Mouse (Mus musculus): ENCODE results near the gene Ccl19. TPM values are rescaled to one million over a fixed set of nuclear protein-coding genes. Genes with fewer than 3 reads are reported as not detected.
"Not testable (repeated sequence)": the region's sequence is repeated elsewhere in the genome, so short reads cannot be mapped to it uniquely, and the experiment has no call there.

The Ccl19 gene
- polyA plus RNA-seq (2012; rRNA removed): 17.8 and 20.5 TPM in 2 replicates

GRCm38 (mm10) chr4:42756477-42756876 lies at the start of gene Ccl19:
Gene Ccl19, minus strand, starts transcription at chr4:42756577.
- DNase-seq (ENCODE audit: low read depth): not testable (repeated sequence)

GRCm38 (mm10) chr4:42773893-42774292 lies 17.5 kb upstream of the Ccl19 start, which contains the start of gene Ccl21a:
Gene Ccl21a, minus strand, starts transcription at chr4:42773993.
- DNase-seq (ENCODE audit: low read depth): not testable (repeated sequence)

- not testable (repeated sequence) for DNase-seq (ENCODE audit: low read depth)
These were observed 21.1 kb downstream of the Ccl19 start, which contains the start of gene 4930578G10Rik for GRCm38 (mm10) chr4:42735245-42735644. Gene 4930578G10Rik, plus strand, starts transcription at chr4:42735545.

Other genes starting within 250 kb of the Ccl19 start
- 0.19 TPM in 1 of 2 replicates, not detected in the other for gene Fam205a2, start 228.4 kb downstream of the Ccl19 start, polyA plus RNA-seq (2012; rRNA removed)
- not detected in 2 replicates for gene Gm10591, start 144.4 kb downstream of the Ccl19 start, polyA plus RNA-seq (2012; rRNA removed)
- gene Gm2564, start 126.9 kb downstream of the Ccl19 start, polyA plus RNA-seq (2012; rRNA removed): 5.1 and 6.7 TPM in 2 replicates
- gene Ccl27b, start 101.3 kb downstream of the Ccl19 start, polyA plus RNA-seq (2012; rRNA removed): not detected in 2 replicates
- gene Il11ra2, start 94.7 kb downstream of the Ccl19 start, polyA plus RNA-seq (2012; rRNA removed): 0.71 and 0.84 TPM in 2 replicates
- not detected in 2 replicates for gene 4930578G10Rik, start 21.0 kb downstream of the Ccl19 start, polyA plus RNA-seq (2012; rRNA removed)
- gene Ccl21a, start 17.4 kb upstream of the Ccl19 start, polyA plus RNA-seq (2012; rRNA removed): 79.4 and 95.3 TPM in 2 replicates
- 0.04 TPM in 2 replicates for gene Fam205a1, start 97.3 kb upstream of the Ccl19 start, polyA plus RNA-seq (2012; rRNA removed)
- gene Gm12394, start 100.2 kb upstream of the Ccl19 start, polyA plus RNA-seq (2012; rRNA removed): 0.03 and 0.04 TPM in 2 replicates
- 0.54 and 0.86 TPM in 2 replicates for gene Fam205c, start 117.7 kb upstream of the Ccl19 start, polyA plus RNA-seq (2012; rRNA removed)
- 0.94 and 1.6 TPM in 2 replicates for gene Phf24, start 160.1 kb upstream of the Ccl19 start, polyA plus RNA-seq (2012; rRNA removed)
- gene Dnajb5, start 193.2 kb upstream of the Ccl19 start, polyA plus RNA-seq (2012; rRNA removed): 11.1 and 12.7 TPM in 2 replicates
- 0.22 TPM in 1 of 2 replicates, not detected in the other for gene 1700022I11Rik, start 213.0 kb upstream of the Ccl19 start, polyA plus RNA-seq (2012; rRNA removed)
- gene Vcp, start 243.9 kb upstream of the Ccl19 start, polyA plus RNA-seq (2012; rRNA removed): 142 and 179 TPM in 2 replicates

Measured in gonadal fat pad, adult 2 months (tissue).